Mouse (Mus musculus) liver, embryonic 11.5 days (tissue): ENCODE measurements around the gene Gm973. TPM values are rescaled to one million over a fixed set of nuclear protein-coding genes. Genes with fewer than 3 reads are reported as not detected.
A peak's percentile ranks its signal among the peaks of the same experiment; 100 is the strongest.
"Not testable (repeated sequence)": the region's sequence is repeated elsewhere in the genome, so short reads cannot be mapped to it uniquely, and the experiment has no call there.

Source experiments
- ATAC-seq: fragments of 200-750 bp; cut with Nextera tagmentation; replicated peaks from 2 replicates; pipeline ENCODE4 v1.8.0; 2017; ENCODE audit warnings: moderate number of reproducible peaks, mild to moderate bottlenecking, moderate TSS enrichment, moderate library complexity; ENCODE audit not compliant: low FRiP score
- DNase-seq: peaks from one replicate; pipeline ENCODE4 v3.0.0-alpha.2; 2017; ENCODE audit warnings: low spot score
- H3K27ac ChIP-seq: fragments of 300-500 bp; sonication (generic); 2 replicates; pipeline ENCODE4 v1.5.1; 2014; ENCODE audit warnings: mild to moderate bottlenecking, low read depth, low read length, control low read depth
- H3K27me3 ChIP-seq: fragments of 300-500 bp; sonication (generic); replicated peaks from 2 replicates; pipeline ENCODE4 v1.6.1; 2014; ENCODE audit warnings: low read length, mixed read lengths; ENCODE audit not compliant: control insufficient read depth, insufficient read depth
- H3K36me3 ChIP-seq: fragments of 300-500 bp; sonication (generic); 2 replicates; pipeline ENCODE4 v1.6.1; 2014; ENCODE audit warnings: mild to moderate bottlenecking, low read length, moderate library complexity, mixed read lengths; ENCODE audit not compliant: control insufficient read depth, insufficient read depth
- H3K4me1 ChIP-seq: fragments of 300-500 bp; sonication (generic); replicated peaks from 2 replicates; pipeline ENCODE4 v1.6.1; 2014; ENCODE audit warnings: low read length, mixed read lengths; ENCODE audit not compliant: control insufficient read depth, insufficient read depth
- H3K4me2 ChIP-seq: fragments of 300-500 bp; sonication (generic); 2 replicates; pipeline ENCODE4 v1.6.1; 2014; ENCODE audit warnings: mild to moderate bottlenecking, control low read depth, moderate library complexity
- H3K4me3 ChIP-seq: fragments of 300-500 bp; sonication (generic); 2 replicates; pipeline ENCODE4 v1.5.1; 2014; ENCODE audit warnings: low read depth, low read length, control low read depth
- H3K9ac ChIP-seq: fragments of 300-500 bp; sonication (generic); 2 replicates; pipeline ENCODE4 v1.6.1; 2014; ENCODE audit warnings: low read depth, low read length, control low read depth
- H3K9me3 ChIP-seq: fragments of 300-500 bp; sonication (generic); 2 replicates; pipeline ENCODE4 v1.6.1; 2016; ENCODE audit warnings: low read length, inconsistent platforms, mixed read lengths; ENCODE audit not compliant: control insufficient read depth
- WGBS: fragments of 180-500 bp; shearing (Covaris S2); extraction: QIAGEN DNeasy Blood & Tissue Kit; methylation state at CpG from one replicate; pipeline ENCODE4 v1.1.7; 2014; 5-methylcytosine and 5-hydroxymethylcytosine counted together
- polyA plus RNA-seq: library from polyadenylated mRNA; unstranded; fragments of >200 nt; fragmentation: Nextera tagmentation; extraction: Ambion mirVana; gene quantifications from 2 replicates; pipeline ENCODE4 v1.2.1, GENCODE M21; 2014

Gm973 gene
- polyA plus RNA-seq, 1 experiment from 2014 or later, result 0.22 TPM

- 47% methylated on average over 6 of the region's 6 CpGs for WGBS
- DNase-seq (no peak), ATAC-seq (no peak)
- H3K27ac ChIP-seq, result no peak overlapping the region
- H3K4me2 ChIP-seq, result no peak overlapping the region
- H3K9me3 ChIP-seq, result no peaks in the 10 kb centered on the region
- H3K36me3 ChIP-seq, result no peaks in the 10 kb centered on the region
- H3K9ac ChIP-seq, result no peak overlapping the region
- H3K27me3 ChIP-seq, result no peaks in the 10 kb centered on the region
- no peak overlapping the region for H3K4me3 ChIP-seq
- H3K4me1 ChIP-seq, result peaks cover 15% of the 10 kb centered on the region
These were observed 113.1 kb downstream of the Gm973 start for GRCm38 (mm10) chr1:59629194-59629593.

GRCm38 (mm10) chr1:59630356-59630755 lies 114.3 kb downstream of the Gm973 start:
- H3K4me1 ChIP-seq, result peaks cover 11% of the 10 kb centered on the region
- DNase-seq, H3K4me3 ChIP-seq, H3K9ac ChIP-seq, ATAC-seq, H3K27me3 ChIP-seq, H3K27ac ChIP-seq, H3K4me2 ChIP-seq, H3K9me3 ChIP-seq, H3K36me3 ChIP-seq: not testable (repeated sequence)
- 82% methylated on average over 6 of the region's 6 CpGs for WGBS

GRCm38 (mm10) chr1:59631986-59632659 lies 116.1 kb downstream of the Gm973 start:
- peaks cover 21% of the 10 kb centered on the region for H3K4me1 ChIP-seq
- peak; percentile 89 for ATAC-seq
- no peak overlapping the region for H3K4me2 ChIP-seq
- H3K4me3 ChIP-seq, result no peak overlapping the region
- H3K27me3 ChIP-seq, result no peaks in the 10 kb centered on the region
- 38% methylated on average over 5 of the region's 5 CpGs for WGBS
- DNase-seq, result no peak
- H3K9ac ChIP-seq, result no peak overlapping the region
- no peaks in the 10 kb centered on the region for H3K36me3 ChIP-seq
- no peak overlapping the region for H3K27ac ChIP-seq
- no peaks in the 10 kb centered on the region for H3K9me3 ChIP-seq

GRCm38 (mm10) chr1:59633056-59633455 lies 117.0 kb downstream of the Gm973 start:
- ATAC-seq (no peak), DNase-seq (no peak)
- Histone ChIP-seq H3K9me3 (no peaks in the 10 kb centered on the region), H3K27me3 (no peaks in the 10 kb centered on the region), H3K4me1 (peaks cover 23% of the 10 kb centered on the region), H3K36me3 (no peaks in the 10 kb centered on the region), H3K9ac (no peak overlapping the region), H3K4me3 (no peak overlapping the region), H3K4me2 (peak overlapping the region; percentile 6; the same call in 1 of the 2 replicates), H3K27ac (no peak overlapping the region)
- 31% methylated on average over 6 of the region's 6 CpGs for WGBS

- no peak overlapping the region for H3K4me3 ChIP-seq
- H3K27ac ChIP-seq, result no peak overlapping the region
- no peak overlapping the region for H3K9ac ChIP-seq
- DNase-seq (no peak), ATAC-seq (peak; percentile 73; the same call in 1 of the 2 replicates)
- H3K27me3 ChIP-seq, result no peaks in the 10 kb centered on the region
- H3K4me2 ChIP-seq, result no peak overlapping the region; the same call in 1 of the 2 replicates
- H3K36me3 ChIP-seq, result no peaks in the 10 kb centered on the region
- no peaks in the 10 kb centered on the region for H3K9me3 ChIP-seq
- 62% methylated on average over 1 of the region's 1 CpGs for WGBS
- peaks cover 23% of the 10 kb centered on the region for H3K4me1 ChIP-seq
These were observed 120.3 kb downstream of the Gm973 start for GRCm38 (mm10) chr1:59636349-59636748.

GRCm38 (mm10) chr1:59638371-59638770 lies 122.3 kb downstream of the Gm973 start:
- no peak for ATAC-seq
- no peak overlapping the region for H3K9ac ChIP-seq
- H3K4me1 ChIP-seq, result peaks cover 13% of the 10 kb centered on the region
- no peaks in the 10 kb centered on the region for H3K9me3 ChIP-seq
- no peaks in the 10 kb centered on the region for H3K27me3 ChIP-seq
- H3K36me3 ChIP-seq, result peaks cover 2% of the 10 kb centered on the region; the same call in 1 of the 2 replicates
- 74% methylated on average over 3 of the region's 3 CpGs for WGBS
- no peak overlapping the region for H3K4me2 ChIP-seq
- H3K4me3 ChIP-seq, result no peak overlapping the region
- no peak for DNase-seq
- H3K27ac ChIP-seq, result no peak overlapping the region

GRCm38 (mm10) chr1:59642488-59642887 lies 126.4 kb downstream of the Gm973 start:
- Histone ChIP-seq H3K27me3 (no peaks in the 10 kb centered on the region), H3K4me3 (no peak overlapping the region), H3K27ac (no peak overlapping the region), H3K9ac (no peak overlapping the region), H3K9me3 (no peaks in the 10 kb centered on the region), H3K4me2 (no peak overlapping the region), H3K36me3 (peaks cover 6% of the 10 kb centered on the region; the same call in 1 of the 2 replicates), H3K4me1 (no peaks in the 10 kb centered on the region)
- 43% methylated on average over 1 of the region's 1 CpGs for WGBS
- ATAC-seq (no peak; the same call in 1 of the 2 replicates), DNase-seq (no peak)

GRCm38 (mm10) chr1:59646502-59646901 lies 130.4 kb downstream of the Gm973 start:
- H3K36me3 ChIP-seq, H3K4me1 ChIP-seq, H3K27me3 ChIP-seq, DNase-seq, H3K27ac ChIP-seq, ATAC-seq, H3K9ac ChIP-seq, H3K4me2 ChIP-seq, H3K4me3 ChIP-seq, H3K9me3 ChIP-seq: not testable (repeated sequence)
- 88% methylated on average over 2 of the region's 2 CpGs for WGBS

- 81% methylated on average over 3 of the region's 3 CpGs for WGBS
- DNase-seq, result no peak
- H3K9ac ChIP-seq, result no peak overlapping the region
These were observed 135.2 kb downstream of the Gm973 start for GRCm38 (mm10) chr1:59651201-59651819.

More at GRCm38 (mm10) chr1:59651201-59651819, 135.2 kb downstream of the Gm973 start:
- no peak overlapping the region for H3K4me3 ChIP-seq
- no peaks in the 10 kb centered on the region for H3K9me3 ChIP-seq
- no peak overlapping the region for H3K4me2 ChIP-seq
- H3K4me1 ChIP-seq, result 0 out of 2 replicates have a peak, but pooled peaks cover 3% of the 10 kb centered on the region
- H3K36me3 ChIP-seq, result peaks cover 8% of the 10 kb centered on the region; the same call in 1 of the 2 replicates
- H3K27ac ChIP-seq, result no peak overlapping the region
- H3K27me3 ChIP-seq, result no peaks in the 10 kb centered on the region
- ATAC-seq, result no peak; the same call in 1 of the 2 replicates
